In genomic region chr2:180218677-180219076, GRCm38 (mm10) we compare ENCODE assay signal across 9 mouse cellular contexts. TPM values are rescaled to one million over a fixed set of nuclear protein-coding genes. Genes with fewer than 3 reads are reported as not detected.
DNase-seq lines count a peak whose midpoint lies in the region; ATAC-seq and TF ChIP-seq lines count a peak whose summit lies in the region.
"Had no signal": no experiment of that assay in that cellular context is flagged by ENCODE, and none has a peak within 500 bp of the region (broad histone marks: within the 10 kb centered on the region; RNA-seq: fewer than 3 reads in every experiment).

No protein-coding gene starts in this region.

- no peak for TF ChIP-seq CTCF in brain, embryonic 14.5 days (IDR thresholded peaks at IDR 0.05; ENCODE audit: borderline replicate concordance, extremely low read depth, insufficient read depth, insufficient read length)

- no peak overlapping the region for H3K4me2 ChIP-seq in hindbrain, embryonic 13.5 days
- H3K4me2 ChIP-seq in liver, embryonic 13.5 days = no peak overlapping the region
- H3K4me2 ChIP-seq: midbrain, embryonic 12.5 days had no signal

- H3K9ac ChIP-seq in hindbrain, embryonic 13.5 days = no peak overlapping the region
- no peak overlapping the region for H3K9ac ChIP-seq in liver, embryonic 13.5 days
- H3K9ac ChIP-seq: midbrain, embryonic 12.5 days had no signal

- peaks cover 35% of the 10 kb centered on the region for H3K4me1 ChIP-seq in hindbrain, embryonic 13.5 days (replicated peaks)
- H3K4me1 ChIP-seq in liver, embryonic 13.5 days (replicated peaks) = peaks cover 33% of the 10 kb centered on the region

- H3K27ac ChIP-seq in hindbrain, embryonic 13.5 days = peak overlapping the region; percentile 23; the same call in 1 of the 2 replicates
- peak overlapping the region; percentile 45 for H3K27ac ChIP-seq in liver, embryonic 13.5 days
- H3K27ac ChIP-seq: midbrain, embryonic 12.5 days had no signal

- H3K36me3 ChIP-seq in hindbrain, embryonic 13.5 days = no peaks in the 10 kb centered on the region
- no peaks in the 10 kb centered on the region for H3K36me3 ChIP-seq in liver, embryonic 13.5 days
- H3K36me3 ChIP-seq: midbrain, embryonic 12.5 days had no signal

- no peaks in the 10 kb centered on the region for H3K9me3 ChIP-seq in hindbrain, embryonic 13.5 days
- no peaks in the 10 kb centered on the region for H3K9me3 ChIP-seq in liver, embryonic 13.5 days (replicated peaks)
- H3K9me3 ChIP-seq: midbrain, embryonic 12.5 days had no signal

- no peak overlapping the region for H3K4me3 ChIP-seq in hindbrain, embryonic 13.5 days
- no peak overlapping the region for H3K4me3 ChIP-seq in liver, embryonic 13.5 days (replicated peaks)
- H3K4me3 ChIP-seq: midbrain, embryonic 12.5 days had no signal

- H3K27me3 ChIP-seq in hindbrain, embryonic 13.5 days = peaks cover 14% of the 10 kb centered on the region
- peaks cover 13% of the 10 kb centered on the region for H3K27me3 ChIP-seq in liver, embryonic 13.5 days

- DNase-seq in adrenal gland, adult 2 months = peak; percentile 59
- DNase-seq in adrenal gland, postnatal 4 days (ENCODE audit: low spot score in 2 of 2) = no peak
- DNase-seq in brain, embryonic 14.5 days (ENCODE audit: low read depth) = peak; percentile 40
- DNase-seq in liver, embryonic 13.5 days = no peak
- DNase-seq in urinary bladder, postnatal 36 days (ENCODE audit: low spot score in 2 of 2) = no peak
- DNase-seq in frontal cortex, postnatal 10 days (ENCODE audit: low spot score in 2 of 2) = no peak

- no peak for ATAC-seq in hindbrain, embryonic 13.5 days (ENCODE audit: low FRiP score)
- ATAC-seq in liver, embryonic 13.5 days (ENCODE audit: low read depth) = 0 out of 2 replicates have a peak, but pooled peaks have one; percentile 19
- ATAC-seq in erythroblast, adult 5-6 weeks (replicated peaks; ENCODE audit: low FRiP score, poor library complexity, severe bottlenecking) = no peak

- no peak for TF ChIP-seq POLR2A in brain, embryonic 14.5 days (IDR thresholded peaks at IDR 0.05; ENCODE audit: borderline replicate concordance, extremely low read depth, insufficient read depth, insufficient read length, poor library complexity, severe bottlenecking)

- WGBS in hindbrain, embryonic 13.5 days = 40% methylated on average over 5 of the region's 5 CpGs
- 51% methylated on average over 5 of the region's 5 CpGs for WGBS in liver, embryonic 13.5 days (ENCODE audit: insufficient replicate concordance)

RNA-seq across cellular contexts. Expression of gene Lama5, which starts 7.0 kb away (rescaled TPM):
- total RNA-seq in adrenal gland, adult 2 months (2021) = 10 to 100 TPM; 30.7 to 35.0 TPM
- polyA plus RNA-seq in adrenal gland, adult 2 months (2012; rRNA removed) = 41.7 and 48.7 TPM in 2 replicates
- 10 to 100 TPM; 47.5 to 66.5 TPM for total RNA-seq in adrenal gland, postnatal 4 days (2021)
- 7.7 and 9.5 TPM in 2 replicates for polyA plus RNA-seq in brain, embryonic 14.5 days (2012; rRNA removed)
- polyA plus RNA-seq in hindbrain, embryonic 13.5 days (2015; fragmentation: Nextera tagmentation; extraction: Ambion mirVana) = 1.9 and 2.1 TPM in 2 replicates
- 1.5 and 1.9 TPM in 2 replicates for polyA plus RNA-seq in liver, embryonic 13.5 days (2015; fragmentation: Nextera tagmentation; extraction: Ambion mirVana)
- total RNA-seq in erythroblast, adult 5-6 weeks (2015; ENCODE audit: low replicate concordance) = 1.7 TPM in 1 of 2 replicates, not detected in the other
- 0.09 and 0.14 TPM in 2 replicates for total RNA-seq in erythroblast, adult 5-6 weeks (2017; ENCODE audit: low replicate concordance)

RNA-seq across cellular contexts. Expression of gene Rps21, which starts 38.5 kb away (rescaled TPM):
- 100 to 1,000 TPM; 380 to 873 TPM for total RNA-seq in adrenal gland, adult 2 months (2021)
- 1,054 and 1,398 TPM in 2 replicates for polyA plus RNA-seq in adrenal gland, adult 2 months (2012; rRNA removed)
- 1,000 to 10,000 TPM; 1,005 to 1,051 TPM for total RNA-seq in adrenal gland, postnatal 4 days (2021)
- 2,108 and 3,314 TPM in 2 replicates for polyA plus RNA-seq in brain, embryonic 14.5 days (2012; rRNA removed)
- polyA plus RNA-seq in hindbrain, embryonic 13.5 days (2015; fragmentation: Nextera tagmentation; extraction: Ambion mirVana) = 444 and 445 TPM in 2 replicates
- polyA plus RNA-seq in liver, embryonic 13.5 days (2015; fragmentation: Nextera tagmentation; extraction: Ambion mirVana) = 525 and 552 TPM in 2 replicates
- total RNA-seq in erythroblast, adult 5-6 weeks (2015; ENCODE audit: low replicate concordance) = 363 and 447 TPM in 2 replicates
- total RNA-seq in erythroblast, adult 5-6 weeks (2017; ENCODE audit: low replicate concordance) = 275 and 320 TPM in 2 replicates

RNA-seq across cellular contexts. Expression of gene Adrm1, which starts 47.4 kb away (rescaled TPM):
- total RNA-seq in adrenal gland, adult 2 months (2021) = 100 to 1,000 TPM; 152 to 183 TPM
- polyA plus RNA-seq in adrenal gland, adult 2 months (2012; rRNA removed) = 280 and 296 TPM in 2 replicates
- total RNA-seq in adrenal gland, postnatal 4 days (2021) = 100 to 1,000 TPM; 128 to 136 TPM
- polyA plus RNA-seq in brain, embryonic 14.5 days (2012; rRNA removed) = 124 and 148 TPM in 2 replicates
- polyA plus RNA-seq in hindbrain, embryonic 13.5 days (2015; fragmentation: Nextera tagmentation; extraction: Ambion mirVana) = 208 and 213 TPM in 2 replicates
- polyA plus RNA-seq in liver, embryonic 13.5 days (2015; fragmentation: Nextera tagmentation; extraction: Ambion mirVana) = 151 and 159 TPM in 2 replicates
- 13.3 and 28.6 TPM in 2 replicates for total RNA-seq in erythroblast, adult 5-6 weeks (2015; ENCODE audit: low replicate concordance)
- 8.5 and 23.9 TPM in 2 replicates for total RNA-seq in erythroblast, adult 5-6 weeks (2017; ENCODE audit: low replicate concordance)

RNA-seq across cellular contexts. Expression of gene Cables2, which starts 54.6 kb away (rescaled TPM):
- 10 to 100 TPM; 13.1 to 14.7 TPM for total RNA-seq in adrenal gland, adult 2 months (2021)
- 19.4 and 28.8 TPM in 2 replicates for polyA plus RNA-seq in adrenal gland, adult 2 months (2012; rRNA removed)
- total RNA-seq in adrenal gland, postnatal 4 days (2021) = 10 to 100 TPM; 19.8 to 21.2 TPM
- polyA plus RNA-seq in brain, embryonic 14.5 days (2012; rRNA removed) = 58.9 and 62.5 TPM in 2 replicates
- polyA plus RNA-seq in hindbrain, embryonic 13.5 days (2015; fragmentation: Nextera tagmentation; extraction: Ambion mirVana) = 19.8 and 20.8 TPM in 2 replicates
- 4.2 and 4.4 TPM in 2 replicates for polyA plus RNA-seq in liver, embryonic 13.5 days (2015; fragmentation: Nextera tagmentation; extraction: Ambion mirVana)
- 2.5 and 4.6 TPM in 2 replicates for total RNA-seq in erythroblast, adult 5-6 weeks (2015; ENCODE audit: low replicate concordance)
- total RNA-seq in erythroblast, adult 5-6 weeks (2017; ENCODE audit: low replicate concordance) = 2.7 and 4.9 TPM in 2 replicates

Comparison
In these comparisons a context has a peak if more than half of its experiments do, and no peak if none do; other contexts are left out.
1. DNase-seq: peak in adrenal gland, adult 2 months (single experiment) and brain, embryonic 14.5 days (single experiment); none in adrenal gland, postnatal 4 days (0 of 2), liver, embryonic 13.5 days (single experiment), urinary bladder, postnatal 36 days (0 of 2) and frontal cortex, postnatal 10 days (0 of 2).